Mouse (Mus musculus): ENCODE results near the gene 4921511M17Rik.
"Not testable (repeated sequence)": the region's sequence is repeated elsewhere in the genome, so short reads cannot be mapped to it uniquely, and the experiment has no call there.

The 4921511M17Rik gene

GRCm38 (mm10) chrX:154033727-154034126 is at the start of gene 4921511M17Rik:
Gene 4921511M17Rik, minus strand, starts transcription at chrX:154033827.
- not testable (repeated sequence) for DNase-seq (ENCODE audit: low spot score)

DNA sequence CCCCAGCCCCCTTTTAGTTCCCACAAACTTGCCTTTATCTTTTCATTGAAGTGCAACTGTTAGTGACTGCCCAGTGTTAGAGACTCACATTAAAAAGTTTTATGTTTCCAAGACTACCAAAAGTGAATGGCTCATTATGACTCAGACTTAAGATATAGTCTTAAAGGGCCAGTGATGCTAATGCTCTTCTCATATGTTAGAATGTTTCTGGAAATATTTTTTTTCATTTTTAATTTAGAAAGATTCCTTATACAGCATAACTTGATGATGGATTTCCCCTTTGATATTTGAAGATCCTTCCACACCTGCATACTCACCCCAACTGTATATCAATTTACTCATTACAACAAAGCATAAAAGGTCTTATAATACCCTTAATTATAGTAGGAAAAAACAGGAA is 21.3 kb upstream of the 4921511M17Rik start, which contains the start of gene Gm10057:
Gene Gm10057, minus strand, starts transcription at position 101 of the 400 bp plus-strand sequence.
- DNase-seq (ENCODE audit: low spot score) = not testable (repeated sequence)

GRCm38 (mm10) chrX:154012540-154012939 is 21.1 kb downstream of the 4921511M17Rik start, which contains the start of gene Samt1:
Gene Samt1, minus strand, starts transcription at chrX:154012640.
- not testable (repeated sequence) for DNase-seq (ENCODE audit: low spot score)

DNA sequence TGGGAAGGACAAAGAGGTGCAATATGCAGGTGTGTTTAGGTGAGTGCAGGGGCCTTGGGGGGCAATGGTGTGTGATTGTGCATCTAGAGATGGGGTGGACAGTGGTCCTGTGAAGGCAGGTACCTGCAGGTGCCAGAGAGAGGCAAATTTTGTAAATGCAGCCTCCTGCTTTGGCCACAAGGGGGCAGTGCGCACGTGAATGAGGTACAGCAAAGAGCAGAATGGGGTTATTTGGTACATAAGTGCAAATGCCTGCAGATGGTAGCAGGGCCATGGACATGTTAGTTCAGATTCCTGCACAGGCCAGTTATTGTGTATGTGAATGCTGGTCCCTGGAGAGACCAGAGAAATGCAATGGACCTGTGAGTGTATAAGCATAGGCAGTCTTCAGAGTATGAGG is 56.7 kb downstream of the 4921511M17Rik start:
- DNase-seq (ENCODE audit: low spot score) = not testable (repeated sequence)

DNA sequence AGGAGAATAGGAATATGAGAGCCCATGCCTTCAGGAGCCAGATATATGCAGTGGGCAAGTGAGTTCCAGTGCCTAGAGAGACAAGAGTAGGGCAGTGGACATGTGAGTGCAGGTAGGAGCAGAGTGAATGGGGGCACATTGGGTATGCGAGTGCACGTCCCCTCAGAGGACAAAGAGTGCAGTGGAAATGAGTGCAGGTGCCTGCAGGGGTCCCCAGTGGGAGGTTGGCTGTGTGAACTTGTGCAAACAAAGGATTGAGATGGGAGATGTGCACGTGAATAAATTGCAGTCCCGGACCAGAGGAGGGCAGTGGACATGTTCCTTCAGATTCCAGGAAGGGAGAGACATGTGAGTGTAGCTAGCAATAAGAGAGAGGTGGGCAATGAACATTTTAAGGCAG is 57.2 kb downstream of the 4921511M17Rik start:
- DNase-seq (ENCODE audit: low spot score) = not testable (repeated sequence)

DNA sequence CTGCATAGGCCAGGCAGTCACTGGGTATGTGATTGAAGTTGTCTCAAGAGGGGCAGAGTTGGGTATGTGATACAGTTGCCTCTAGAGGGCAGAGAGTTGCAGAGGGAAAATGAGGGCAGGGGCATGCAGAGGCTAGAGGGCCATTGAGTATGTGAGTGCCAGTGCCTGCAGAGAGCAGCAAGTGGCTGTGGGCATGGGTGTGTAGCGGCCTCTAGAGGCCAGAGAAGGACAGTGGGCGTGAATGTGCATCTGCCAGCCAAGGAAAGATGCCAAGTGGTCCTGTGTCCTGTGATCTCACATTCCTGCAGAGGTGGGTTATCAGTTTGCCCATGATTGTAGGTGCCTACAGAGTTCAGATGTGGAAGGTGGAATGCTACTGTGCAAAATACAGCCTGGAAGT is 59.2 kb downstream of the 4921511M17Rik start:
- no peak for DNase-seq (ENCODE audit: low spot score)
